Mouse (Mus musculus): ENCODE results near the gene Abca8b.
"Not testable (repeated sequence)": the region's sequence is repeated elsewhere in the genome, so short reads cannot be mapped to it uniquely, and the experiment has no call there.

The Abca8b gene

DNA sequence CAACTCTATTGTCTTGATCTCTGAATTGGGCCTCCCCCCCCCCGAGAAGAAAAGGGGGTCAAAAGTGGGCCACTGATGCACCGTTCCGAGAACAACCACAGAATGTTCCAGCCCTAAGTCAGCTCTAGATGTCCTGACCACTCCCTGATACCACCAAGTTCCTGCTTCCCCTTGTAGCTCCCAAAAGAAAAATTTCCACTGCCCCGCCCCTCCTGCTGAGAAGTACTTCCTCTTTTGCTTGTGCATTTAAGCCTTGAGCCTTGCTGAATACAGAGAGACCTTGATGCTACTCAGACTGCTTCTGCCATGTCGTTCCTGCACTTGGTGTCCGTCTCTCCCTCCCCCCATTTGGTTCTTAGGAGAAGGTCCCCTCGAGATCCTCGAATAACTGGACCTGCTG lies 82.5 kb downstream of the Abca8b start:
- not testable (repeated sequence) for DNase-seq (ENCODE audit: low spot score)

DNA sequence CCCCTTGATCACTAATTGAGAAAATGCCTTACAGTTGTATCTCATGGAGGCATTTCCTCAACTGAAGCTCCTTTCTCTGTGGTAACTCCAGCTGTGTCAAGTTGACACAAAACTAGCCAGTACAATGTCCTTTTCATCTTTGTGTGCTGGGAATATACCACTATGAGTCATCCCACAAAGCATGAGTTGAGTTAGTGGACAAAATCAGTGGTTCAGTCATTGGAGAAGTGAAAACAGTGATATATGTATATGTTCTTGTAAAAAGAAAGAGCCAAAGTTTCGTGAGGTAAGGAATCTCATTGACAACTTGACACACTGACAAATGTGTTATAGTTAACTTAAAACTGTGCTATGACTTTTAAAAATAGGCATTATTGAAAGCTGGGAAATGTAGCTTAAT lies 83.5 kb downstream of the Abca8b start:
- not testable (repeated sequence) for DNase-seq (ENCODE audit: low spot score)

- DNase-seq (ENCODE audit: low spot score) = no peak
These were observed 85.8 kb downstream of the Abca8b start for GRCm38 (mm10) chr11:109909801-109910200.

DNA sequence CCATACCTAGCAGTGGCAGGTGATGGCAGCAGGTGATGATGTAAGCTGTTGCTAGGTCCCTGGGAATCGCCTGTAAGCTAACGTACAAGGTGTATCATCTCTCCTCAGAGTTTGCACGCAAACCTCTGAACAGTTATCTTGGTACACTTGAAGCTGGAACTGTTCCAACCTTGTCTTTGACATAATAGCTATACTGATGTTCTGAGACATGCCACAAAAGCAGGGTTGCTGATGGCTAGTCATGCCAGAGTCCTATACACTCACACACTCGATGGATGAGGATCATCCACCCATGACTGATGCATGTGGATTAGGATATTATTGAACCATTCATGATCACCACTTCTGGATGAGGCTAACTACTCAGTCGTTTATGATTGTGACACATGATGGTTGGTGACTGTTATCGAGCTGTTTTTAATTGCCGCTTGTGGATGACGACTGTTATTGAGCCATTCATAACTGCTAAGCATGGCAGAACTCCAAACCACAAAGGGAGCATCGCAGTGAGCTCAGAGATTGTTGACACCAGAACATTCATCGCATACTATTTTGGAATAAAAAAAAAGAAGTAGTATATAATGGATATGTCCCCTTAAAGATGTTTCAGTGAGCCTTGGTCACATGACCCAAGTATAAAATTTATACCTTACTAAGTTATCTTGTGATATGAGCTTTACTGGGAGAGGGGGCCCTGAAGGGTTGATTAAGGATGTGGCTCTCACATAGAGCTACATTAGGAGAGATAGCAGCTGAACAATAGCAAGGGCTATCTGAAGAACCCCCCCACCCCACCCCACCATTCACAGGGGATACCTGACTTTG lies 87.2 kb downstream of the Abca8b start:
- DNase-seq (ENCODE audit: low spot score) = no peak

DNA sequence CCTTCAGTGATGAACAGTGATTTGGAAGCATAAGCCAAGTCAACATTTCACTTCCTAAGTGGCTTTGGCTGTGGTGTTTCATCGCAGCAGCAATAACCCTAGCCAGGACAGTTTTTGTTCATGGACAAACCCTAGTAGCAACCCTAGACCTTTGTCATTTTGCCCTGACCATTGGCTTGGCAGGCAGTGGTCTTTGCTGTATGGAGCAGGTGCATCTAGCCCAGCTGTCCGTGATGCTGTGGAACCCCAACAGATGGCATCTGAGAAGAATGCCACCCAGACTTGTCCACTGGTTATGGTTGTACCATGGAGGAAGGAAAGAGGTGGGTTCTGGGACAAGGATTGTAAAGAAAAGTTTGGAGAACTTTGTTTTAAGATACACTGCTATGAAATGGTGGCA lies 88.1 kb downstream of the Abca8b start:
- no peak for DNase-seq (ENCODE audit: low spot score)

GRCm38 (mm10) chr11:109902616-109903598 lies 92.7 kb downstream of the Abca8b start:
- DNase-seq (ENCODE audit: low spot score) = no peak

DNA sequence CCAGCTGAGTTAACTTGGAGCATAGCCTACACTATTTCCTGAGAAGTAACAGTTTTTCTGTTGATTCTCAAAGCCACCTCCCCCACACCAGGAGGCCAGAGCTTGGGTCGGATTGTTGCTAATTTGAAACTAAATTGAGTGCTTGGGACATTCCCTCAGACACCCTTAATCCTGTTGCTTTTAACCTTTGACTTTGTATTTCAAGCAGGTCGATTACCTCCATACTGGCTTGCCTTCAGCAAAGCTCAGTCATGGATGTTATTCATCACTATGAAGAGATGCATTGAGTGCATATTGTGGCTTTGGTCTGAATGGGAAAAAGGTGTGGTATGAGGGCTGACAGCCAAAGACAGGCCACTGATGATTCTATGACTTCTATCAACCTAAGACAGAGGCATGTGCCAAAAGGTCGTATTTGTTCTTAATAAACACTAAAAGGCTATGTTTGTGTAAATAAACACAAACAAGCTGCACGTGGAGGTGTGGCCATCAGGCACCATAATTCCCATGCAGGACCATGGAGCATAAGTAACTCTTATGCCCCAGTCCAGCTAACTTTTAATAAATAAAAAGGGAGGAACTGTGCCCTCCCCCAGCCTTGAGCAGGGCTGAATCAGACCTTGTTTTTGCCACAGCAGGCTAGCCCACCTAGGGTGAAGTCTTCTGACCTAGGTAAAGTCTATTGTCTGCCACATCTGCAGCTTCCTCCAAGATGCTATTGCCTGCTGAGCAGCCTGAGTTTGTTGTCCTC lies 95.0 kb downstream of the Abca8b start:
- no peak for DNase-seq (ENCODE audit: low spot score)

GRCm38 (mm10) chr11:109898791-109899467 lies 96.7 kb downstream of the Abca8b start:
- DNase-seq (ENCODE audit: low spot score) = no peak

- DNase-seq (ENCODE audit: low spot score) = no peak
These were observed 99.6 kb downstream of the Abca8b start for GRCm38 (mm10) chr11:109895952-109896530.

- DNase-seq (ENCODE audit: low spot score) = no peak
These were observed 100.1 kb downstream of the Abca8b start for GRCm38 (mm10) chr11:109895496-109895895.

- no peak for DNase-seq (ENCODE audit: low spot score)
These were observed 101.5 kb downstream of the Abca8b start for GRCm38 (mm10) chr11:109893894-109894804.

- no peak for DNase-seq (ENCODE audit: low spot score)
These were observed 103.7 kb downstream of the Abca8b start for GRCm38 (mm10) chr11:109891989-109892386.

DNA sequence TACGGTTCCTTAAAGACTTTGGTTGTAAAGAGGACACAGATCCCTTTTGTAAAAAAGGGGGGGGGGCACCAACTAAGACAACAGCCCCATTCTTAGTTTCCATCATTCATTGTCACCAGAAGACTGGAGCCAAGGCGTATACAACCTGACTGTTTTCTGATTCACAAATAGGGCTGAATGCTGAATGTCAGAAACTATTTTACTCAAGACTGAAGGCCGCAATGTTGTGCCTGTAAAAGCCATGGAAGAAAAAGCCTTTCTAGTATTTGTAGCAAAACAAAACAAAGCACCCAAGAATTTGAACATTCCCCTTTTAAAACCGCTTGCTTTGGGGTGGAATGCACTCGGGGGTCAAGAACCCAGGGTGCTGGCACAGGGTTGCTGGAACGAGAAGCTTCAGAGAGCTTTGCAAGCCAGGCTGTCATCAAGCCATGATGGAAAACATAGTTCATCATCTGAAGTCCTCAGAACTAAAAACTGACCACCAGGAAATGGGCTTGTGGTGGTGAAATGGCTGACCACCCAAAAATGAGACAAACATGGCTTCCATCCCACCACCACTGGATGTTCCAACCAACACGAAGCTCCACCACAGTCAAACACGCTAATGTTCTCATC lies 104.2 kb downstream of the Abca8b start:
- DNase-seq (ENCODE audit: low spot score) = no peak

DNA sequence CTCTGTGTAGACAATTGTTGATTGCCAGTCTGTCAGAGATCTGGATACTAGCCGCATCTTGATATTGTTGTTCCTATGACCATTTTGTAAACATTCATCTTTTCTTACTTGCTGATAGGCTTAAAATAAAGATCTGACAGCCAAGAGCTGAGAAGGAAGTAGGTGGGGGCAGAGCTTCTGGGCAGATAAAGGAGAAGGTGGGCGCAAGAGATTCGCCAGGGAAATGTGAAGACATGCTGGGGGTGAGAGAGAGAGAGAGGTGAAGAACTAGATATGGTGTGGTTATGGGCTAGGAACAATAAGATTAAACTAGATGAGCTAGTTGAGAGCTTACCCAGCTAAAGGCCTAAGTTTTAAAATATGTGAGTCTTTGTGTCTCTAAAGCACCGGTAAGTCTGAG lies 106.0 kb downstream of the Abca8b start:
- DNase-seq (ENCODE audit: low spot score) = no peak

- DNase-seq (ENCODE audit: low spot score) = no peak
These were observed 108.9 kb downstream of the Abca8b start for GRCm38 (mm10) chr11:109886757-109887156.

DNA sequence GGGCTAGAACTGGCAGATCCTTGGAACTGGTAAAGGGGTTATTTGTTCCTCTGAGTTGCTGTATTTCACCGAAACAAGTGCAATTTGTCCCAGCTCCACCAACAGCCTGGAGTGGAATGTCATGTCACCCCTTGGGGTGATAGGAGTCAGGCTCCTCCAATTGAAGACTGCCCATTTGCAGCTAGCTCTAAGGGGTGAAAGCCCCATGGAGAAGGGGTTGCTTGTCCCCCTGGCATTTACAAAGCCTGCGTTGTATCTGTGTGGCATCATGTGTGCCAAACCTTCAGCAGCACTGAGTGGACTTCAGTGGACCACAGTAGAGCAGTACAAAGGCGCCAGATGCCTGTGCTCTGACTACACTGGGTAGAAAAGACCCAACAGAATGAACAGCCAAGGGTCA lies 110.1 kb downstream of the Abca8b start:
- no peak for DNase-seq (ENCODE audit: low spot score)

GRCm38 (mm10) chr11:109884801-109885200 lies 110.8 kb downstream of the Abca8b start:
- DNase-seq (ENCODE audit: low spot score) = peak; percentile 11

DNA sequence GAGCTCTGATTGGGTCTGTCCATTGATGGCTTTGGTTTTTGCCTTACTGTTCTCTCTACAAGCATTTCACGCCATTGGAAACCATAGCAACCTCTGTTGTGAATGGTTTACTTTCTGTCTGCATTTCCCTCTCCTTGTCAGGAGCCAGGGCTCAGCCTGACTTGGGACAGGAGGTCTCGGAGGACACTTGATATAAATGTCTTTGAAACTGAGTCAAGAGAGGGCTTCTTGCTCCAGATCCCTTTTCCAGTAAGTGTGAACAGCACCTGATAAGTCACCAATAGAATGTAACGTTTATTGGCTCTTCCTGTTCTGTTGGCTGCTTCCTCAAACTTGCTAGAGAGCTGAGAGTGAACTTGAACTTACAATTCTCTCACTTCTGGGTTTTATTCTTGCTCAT lies 111.5 kb downstream of the Abca8b start:
- no peak for DNase-seq (ENCODE audit: low spot score)

Data from urinary bladder, postnatal 25 days (tissue).